Mouse (Mus musculus) cortical plate, adult 2 months (tissue): Measurements from ENCODE around the gene Zfp948.

Experiments
- CTCF ChIP-seq: fragments of 200-500 bp; IDR thresholded peaks from 2 replicates; pipeline ENCODE4 v1.5.1; 2011; ENCODE audit warnings: mild to moderate bottlenecking, control low read depth, low read length; ENCODE audit not compliant: insufficient read depth; ENCODE audit errors: extremely low read depth
- POLR2A ChIP-seq: fragments of 200-500 bp; IDR thresholded peaks from 2 replicates; pipeline ENCODE4 v1.6.1; 2011; ENCODE audit warnings: mild to moderate bottlenecking, low read length, control low read depth; ENCODE audit not compliant: insufficient read depth; ENCODE audit errors: extremely low read depth

DNA sequence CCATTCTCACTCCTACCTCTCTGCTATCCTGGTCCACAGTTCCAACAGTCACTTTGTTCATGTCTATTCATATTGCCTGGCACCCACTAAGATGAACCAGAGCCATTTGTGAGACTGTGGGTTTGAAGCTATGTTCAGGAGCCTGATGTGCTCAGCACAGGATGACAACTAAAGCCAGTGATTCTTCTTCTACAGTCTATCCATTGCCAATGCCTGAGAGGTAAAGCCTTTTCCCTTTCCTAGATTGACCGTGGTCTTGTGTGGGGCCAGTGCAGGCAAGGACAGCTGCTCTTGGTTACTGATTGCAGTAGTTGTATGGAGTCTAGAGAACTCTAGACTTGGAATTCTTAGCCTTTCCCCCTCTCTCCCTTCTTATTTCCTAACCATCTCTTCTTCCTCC is 32.8 kb upstream of the Zfp948 start:
- TF ChIP-seq POLR2A = no peak
- no peak for TF ChIP-seq CTCF
